Mouse (Mus musculus) ES-E14 (cell line): Measurements from ENCODE around the gene Atg5.
"Not testable (repeated sequence)": the region's sequence is repeated elsewhere in the genome, so short reads cannot be mapped to it uniquely, and the experiment has no call there.

ENCODE experiments used
- MAFK ChIP-seq: IDR thresholded peaks from 2 replicates; pipeline ENCODE4 v1.6.1; 2014; ENCODE audit warnings: mild to moderate bottlenecking, low read depth, low read length, inconsistent platforms; ENCODE audit not compliant: insufficient read depth
- ZNF384 ChIP-seq: IDR thresholded peaks from 2 replicates; pipeline ENCODE4 v1.6.1; 2012; ENCODE audit warnings: low read depth, low read length, inconsistent platforms

- not testable (repeated sequence) for TF ChIP-seq MAFK, ZNF384
Observed at GRCm38 (mm10) chr10:44219073-44219472, 49.1 kb upstream of the Atg5 start.
